Mouse (Mus musculus) kidney, adult 2 months (tissue): Measurements from ENCODE around the gene Mindy4.

Source experiments
- CTCF ChIP-seq: fragments of 200-500 bp; conservative IDR thresholded peaks from 2 replicates; pipeline ENCODE4 v1.5.1; 2011; ENCODE audit warnings: low read depth, mild to moderate bottlenecking, control low read depth, low read length, moderate library complexity, mixed read lengths; ENCODE audit not compliant: insufficient read depth, insufficient read length
- POLR2A ChIP-seq: fragments of 200-500 bp; IDR thresholded peaks from one replicate; pipeline ENCODE4 v1.6.1; 2011; ENCODE audit warnings: low read depth, low read length, control low read depth

- TF ChIP-seq CTCF (no peak), POLR2A (no peak)
Measured at GRCm38 (mm10) chr6:55241479-55241878, 38.3 kb downstream of the Mindy4 start.
